Mouse (Mus musculus) limb, embryonic 15.5 days (tissue): ENCODE data around the gene H2-D1. TPM values are rescaled to one million over a fixed set of nuclear protein-coding genes. Genes with fewer than 3 reads are reported as not detected.
"Not testable (repeated sequence)": the region's sequence is repeated elsewhere in the genome, so short reads cannot be mapped to it uniquely, and the experiment has no call there.

Experiments used
- ATAC-seq: fragments of 200-750 bp; cut with Nextera tagmentation; 2 replicates; pipeline ENCODE4 v1.8.0; 2017; ENCODE audit warnings: low read depth, moderate TSS enrichment; ENCODE audit not compliant: insufficient number of reproducible peaks, low FRiP score, low TSS enrichment
- H3K27ac ChIP-seq: fragments of 300-500 bp; sonication (generic); 2 replicates; pipeline ENCODE4 v1.5.1; 2015; ENCODE audit warnings: moderate library complexity, mild to moderate bottlenecking, inconsistent platforms
- H3K27me3 ChIP-seq: fragments of 300-500 bp; sonication (generic); 2 replicates; pipeline ENCODE4 v1.6.1; 2015; ENCODE audit warnings: inconsistent platforms
- H3K36me3 ChIP-seq: fragments of 300-500 bp; sonication (generic); 2 replicates; pipeline ENCODE4 v1.6.1; 2015; ENCODE audit warnings: inconsistent platforms
- H3K4me1 ChIP-seq: fragments of 300-500 bp; sonication (generic); 2 replicates; pipeline ENCODE4 v1.6.1; 2015; ENCODE audit warnings: inconsistent platforms
- H3K4me2 ChIP-seq: fragments of 300-500 bp; sonication (generic); 2 replicates; pipeline ENCODE4 v1.6.1; 2015; ENCODE audit warnings: mild to moderate bottlenecking, inconsistent platforms
- H3K4me3 ChIP-seq: fragments of 300-500 bp; sonication (generic); 2 replicates; pipeline ENCODE4 v1.5.1; 2015; ENCODE audit warnings: mild to moderate bottlenecking, inconsistent platforms
- H3K9ac ChIP-seq: fragments of 300-500 bp; sonication (generic); 2 replicates; pipeline ENCODE4 v1.6.1; 2015; ENCODE audit warnings: inconsistent platforms
- H3K9me3 ChIP-seq: fragments of 300-500 bp; sonication (generic); 2 replicates; pipeline ENCODE4 v1.6.1; 2016; ENCODE audit warnings: inconsistent platforms
- WGBS: fragments of 180-500 bp; shearing (Covaris S2); methylation state at CpG from one replicate; pipeline ENCODE4 v1.1.7; 2015; 5-methylcytosine and 5-hydroxymethylcytosine counted together
- microRNA-seq: library from miRNA; unstranded; fragments of <30 nt; microRNA quantifications from one replicate; pipeline ENCODE4, GENCODE M21; 2016
- polyA plus RNA-seq: library from polyadenylated mRNA; unstranded; fragments of >200 nt; fragmentation: Nextera tagmentation; extraction: Ambion mirVana; gene quantifications from 2 replicates; pipeline ENCODE4 v1.2.1, GENCODE M21; 2015

H2-D1 gene
- polyA plus RNA-seq, 1 experiment from 2014 or later: 84.7 TPM

DNA sequence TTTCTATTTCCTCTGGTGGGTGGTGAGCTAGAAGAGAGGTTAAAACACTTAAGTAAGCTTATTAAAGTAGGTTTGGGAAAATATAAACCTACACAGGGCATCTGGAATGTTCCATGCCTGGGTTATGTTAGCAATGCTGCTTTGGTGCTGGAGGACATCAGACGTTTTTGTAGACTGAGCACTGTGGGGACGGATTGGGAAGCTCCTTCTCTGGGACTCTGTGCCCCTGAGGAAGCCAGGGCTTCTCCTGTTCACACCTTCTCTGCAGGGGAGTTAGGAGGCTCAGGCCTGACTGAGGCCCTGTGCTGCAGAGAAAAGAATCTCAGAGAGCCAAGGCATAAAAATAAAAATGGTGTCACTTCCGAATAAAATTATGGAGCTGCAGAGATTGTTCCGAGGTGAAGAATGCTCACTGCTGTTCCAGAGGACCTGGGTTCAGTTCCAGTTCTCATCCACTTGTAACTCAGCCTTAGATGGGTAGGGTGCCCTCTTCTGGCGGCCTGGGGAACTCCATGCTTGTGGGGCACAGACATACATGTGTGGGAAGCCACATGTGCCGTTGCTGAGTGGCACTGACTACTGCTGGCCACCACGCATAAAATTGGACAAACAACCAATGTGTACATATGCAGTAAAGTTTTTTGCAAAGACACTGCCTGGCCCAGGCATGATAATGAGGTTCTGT is 37.9 kb downstream of the H2-D1 start:
- H3K9me3 ChIP-seq, H3K27me3 ChIP-seq, H3K9ac ChIP-seq, H3K36me3 ChIP-seq, H3K27ac ChIP-seq, H3K4me3 ChIP-seq, ATAC-seq, H3K4me1 ChIP-seq, H3K4me2 ChIP-seq: not testable (repeated sequence)
- 85% methylated on average over 7 of the region's 7 CpGs for WGBS

DNA sequence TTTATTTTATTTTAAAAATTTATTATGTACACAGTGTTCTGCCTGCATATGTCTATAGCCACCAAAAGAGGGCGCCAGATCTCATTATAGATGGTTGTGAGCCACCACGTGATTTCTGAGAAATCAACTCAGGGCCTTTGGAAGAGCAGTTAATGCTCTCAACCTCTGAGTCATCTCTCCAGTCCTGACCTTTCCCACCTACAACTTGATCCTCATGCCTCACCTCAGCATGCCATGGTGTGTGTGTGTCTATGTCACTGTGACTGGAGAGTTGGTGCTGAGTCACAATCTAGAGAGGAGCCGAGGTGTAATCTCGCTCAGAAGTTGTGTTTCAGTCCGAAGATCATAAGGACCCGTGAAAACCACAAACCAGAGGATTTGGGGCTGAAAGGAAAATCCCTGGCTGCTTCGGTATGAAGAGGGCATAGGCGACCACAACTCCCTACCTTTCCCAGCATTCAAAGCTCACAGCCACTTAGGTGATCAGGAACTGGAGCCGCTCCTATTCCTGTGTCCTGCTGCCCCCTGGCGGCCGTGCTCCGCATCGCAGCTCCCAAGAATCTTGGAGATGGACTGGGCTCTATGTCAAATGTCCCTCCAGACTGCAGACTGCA is 39.2 kb downstream of the H2-D1 start:
- Histone ChIP-seq H3K4me2 (no peak overlapping the region), H3K4me1 (no peaks in the 10 kb centered on the region), H3K27me3 (peaks cover 5% of the 10 kb centered on the region; the same call in 1 of the 2 replicates), H3K9ac (no peak overlapping the region), H3K9me3 (no peaks in the 10 kb centered on the region), H3K36me3 (no peaks in the 10 kb centered on the region), H3K4me3 (no peak overlapping the region), H3K27ac (no peak overlapping the region)
- WGBS: 24% methylated on average over 13 of the region's 13 CpGs
- ATAC-seq: no peak

GRCm38 (mm10) chr17:35303271-35303670 is 40.7 kb downstream of the H2-D1 start:
- Histone ChIP-seq H3K36me3 (no peaks in the 10 kb centered on the region), H3K4me2 (no peak overlapping the region), H3K4me3 (no peak overlapping the region), H3K4me1 (no peaks in the 10 kb centered on the region), H3K9me3 (no peaks in the 10 kb centered on the region), H3K27me3 (peaks cover 12% of the 10 kb centered on the region; the same call in 1 of the 2 replicates), H3K9ac (no peak overlapping the region), H3K27ac (no peak overlapping the region)
- no peak for ATAC-seq
- 71% methylated on average over 2 of the region's 2 CpGs for WGBS

DNA sequence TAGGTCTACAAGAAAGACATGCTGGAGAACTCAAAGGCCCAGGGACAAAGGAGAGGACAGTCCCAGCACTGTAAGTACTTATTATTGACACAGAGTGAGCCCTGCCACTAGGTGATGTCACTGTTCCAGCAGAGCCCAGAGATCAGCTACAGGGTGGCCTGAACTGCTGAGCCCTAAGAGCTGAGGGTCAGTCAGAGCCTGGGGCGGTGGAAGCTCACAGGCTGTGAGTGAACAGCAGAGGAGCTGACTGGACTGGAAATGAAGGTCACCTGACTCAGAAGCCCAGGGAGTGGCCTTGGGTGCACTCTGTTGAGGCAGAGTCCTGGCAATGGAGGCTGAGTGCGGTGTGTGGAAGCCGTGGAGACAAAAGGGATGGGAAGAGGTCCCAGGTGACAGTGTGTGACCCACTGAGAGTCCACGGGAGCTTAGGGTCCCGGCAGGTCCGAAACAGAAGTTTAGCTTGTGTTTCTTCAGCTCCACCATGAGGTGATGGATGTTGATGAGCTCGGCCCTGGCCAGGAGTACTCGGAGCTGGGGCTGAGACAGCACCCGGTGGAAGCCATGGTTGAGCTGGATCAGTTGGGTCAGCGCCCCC is 41.3 kb downstream of the H2-D1 start:
- H3K4me2 ChIP-seq: no peak overlapping the region
- no peak overlapping the region for H3K9ac ChIP-seq
- no peaks in the 10 kb centered on the region for H3K9me3 ChIP-seq
- no peaks in the 10 kb centered on the region for H3K36me3 ChIP-seq
- 84% methylated on average over 10 of the region's 10 CpGs for WGBS
- no peak overlapping the region for H3K27ac ChIP-seq
- H3K4me1 ChIP-seq: no peaks in the 10 kb centered on the region
- peaks cover 12% of the 10 kb centered on the region; the same call in 1 of the 2 replicates for H3K27me3 ChIP-seq
- no peak for ATAC-seq
- no peak overlapping the region for H3K4me3 ChIP-seq

DNA sequence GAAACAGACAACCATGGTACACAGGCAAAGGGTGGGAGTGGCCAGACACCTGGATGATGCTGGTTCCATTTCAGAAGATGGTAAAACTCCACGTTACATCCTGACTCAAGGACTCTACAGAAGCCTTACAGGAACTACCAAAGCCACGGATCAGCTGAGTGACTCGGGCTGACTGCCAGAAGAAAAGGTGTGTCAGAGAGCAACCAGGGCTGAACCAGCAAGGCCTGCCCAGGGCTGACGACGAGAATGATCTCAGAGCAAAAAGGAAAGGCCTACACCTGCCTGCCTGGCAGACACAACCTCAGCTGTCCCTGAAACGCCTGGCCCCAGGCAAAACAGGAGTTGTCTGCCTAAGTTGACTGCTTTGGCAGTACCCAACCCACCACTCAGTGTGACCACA is 41.9 kb downstream of the H2-D1 start:
- ATAC-seq: no peak

DNA sequence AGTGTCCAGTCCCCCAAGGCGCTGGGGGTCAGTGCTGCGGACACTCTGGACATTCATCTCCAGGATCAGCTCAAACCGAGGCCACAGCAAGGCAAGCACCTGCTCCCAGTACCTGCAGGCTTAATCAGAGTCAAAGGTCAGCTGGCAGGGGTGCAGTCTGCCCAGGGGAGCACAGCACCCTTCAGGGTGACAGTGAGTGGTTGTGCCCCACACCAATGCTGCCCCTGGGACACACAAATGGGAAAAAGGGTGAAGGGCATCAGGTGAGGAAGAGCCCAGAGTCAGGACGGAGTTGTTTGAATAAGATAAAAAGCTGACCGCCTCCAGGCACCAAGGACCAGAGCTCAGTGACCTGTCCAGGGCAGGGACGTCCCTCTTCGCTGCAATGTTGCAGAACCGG is 42.4 kb downstream of the H2-D1 start:
- WGBS: 77% methylated on average over 8 of the region's 8 CpGs
- H3K4me1 ChIP-seq, H3K4me3 ChIP-seq, H3K9ac ChIP-seq, H3K4me2 ChIP-seq, ATAC-seq, H3K36me3 ChIP-seq, H3K9me3 ChIP-seq, H3K27ac ChIP-seq: not testable (repeated sequence)
- H3K27me3 ChIP-seq: peaks cover 15% of the 10 kb centered on the region; the same call in 1 of the 2 replicates

More for the DNA sequence above, 41.9 kb downstream of the H2-D1 start:
- Histone ChIP-seq H3K9me3 (no peaks in the 10 kb centered on the region), H3K4me1 (no peaks in the 10 kb centered on the region), H3K36me3 (no peaks in the 10 kb centered on the region), H3K9ac (no peak overlapping the region), H3K27ac (no peak overlapping the region), H3K27me3 (peaks cover 15% of the 10 kb centered on the region; the same call in 1 of the 2 replicates), H3K4me2 (no peak overlapping the region), H3K4me3 (no peak overlapping the region)
- WGBS: 52% methylated on average over 6 of the region's 6 CpGs

Small RNA genes lying within 50 kb of the gene (microRNA-seq; reads per million reads assigned to microRNA genes)
- gene Mir6975 (1.4 reads per million), gene Mir8094 (not detected)

Other genes with a start within 250 kb of the H2-D1 start
- 0.18 and 0.20 TPM in 2 replicates for gene Vwa7, start 246.2 kb upstream of the H2-D1 start, polyA plus RNA-seq
- 8.9 and 9.4 TPM in 2 replicates for gene Sapcd1, start 234.7 kb upstream of the H2-D1 start, polyA plus RNA-seq
- gene Msh5, start 216.0 kb upstream of the H2-D1 start, polyA plus RNA-seq: 3.0 and 3.5 TPM in 2 replicates
- 351 and 363 TPM in 2 replicates for gene Clic1, start 212.8 kb upstream of the H2-D1 start, polyA plus RNA-seq
- gene Ddah2, start 203.7 kb upstream of the H2-D1 start, polyA plus RNA-seq: 321 and 336 TPM in 2 replicates
- 181 and 203 TPM in 2 replicates for gene Ly6g6c, start 197.3 kb upstream of the H2-D1 start, polyA plus RNA-seq
- gene Mpig6b, start 196.5 kb upstream of the H2-D1 start, polyA plus RNA-seq: 1.0 and 1.4 TPM in 2 replicates
- gene Ly6g6e, start 185.8 kb upstream of the H2-D1 start, polyA plus RNA-seq: 50.6 and 53.7 TPM in 2 replicates
- gene Ly6g6d, start 184.7 kb upstream of the H2-D1 start, polyA plus RNA-seq: 1.1 and 2.4 TPM in 2 replicates
- 0.13 and 0.20 TPM in 2 replicates for gene Ly6g6f, start 177.1 kb upstream of the H2-D1 start, polyA plus RNA-seq
- 101 and 112 TPM in 2 replicates for gene Abhd16a, start 173.5 kb upstream of the H2-D1 start, polyA plus RNA-seq
- not detected in 2 replicates for gene Ly6g5c, start 154.5 kb upstream of the H2-D1 start, polyA plus RNA-seq
- 0.78 and 0.99 TPM in 2 replicates for gene Ly6g5b, start 147.3 kb upstream of the H2-D1 start, polyA plus RNA-seq
- 16.8 and 17.4 TPM in 2 replicates for gene Gpank1, start 141.3 kb upstream of the H2-D1 start, polyA plus RNA-seq
- 293 and 297 TPM in 2 replicates for gene Csnk2b, start 140.7 kb upstream of the H2-D1 start, polyA plus RNA-seq
- gene D17H6S53E, start 136.4 kb upstream of the H2-D1 start, polyA plus RNA-seq: 10.5 and 11.2 TPM in 2 replicates
- gene Apom, start 130.7 kb upstream of the H2-D1 start, polyA plus RNA-seq: 0.52 and 2.0 TPM in 2 replicates
- 49.6 and 51.8 TPM in 2 replicates for gene Bag6, start 127.6 kb upstream of the H2-D1 start, polyA plus RNA-seq
- 142 and 147 TPM in 2 replicates for gene Prrc2a, start 97.8 kb upstream of the H2-D1 start, polyA plus RNA-seq
- 14.6 and 18.6 TPM in 2 replicates for gene Aif1, start 86.7 kb upstream of the H2-D1 start, polyA plus RNA-seq
- 25.8 and 27.5 TPM in 2 replicates for gene Lst1, start 74.3 kb upstream of the H2-D1 start, polyA plus RNA-seq
- gene Ltb, start 68.3 kb upstream of the H2-D1 start, polyA plus RNA-seq: 1.0 and 1.2 TPM in 2 replicates
- gene Tnf, start 60.7 kb upstream of the H2-D1 start, polyA plus RNA-seq: 0.64 and 0.82 TPM in 2 replicates
- gene Lta, start 57.4 kb upstream of the H2-D1 start, polyA plus RNA-seq: 0.37 TPM in 1 of 2 replicates, not detected in the other
- gene Gm16181, start 41.9 kb upstream of the H2-D1 start, polyA plus RNA-seq: 0.41 and 0.77 TPM in 2 replicates
- gene Atp6v1g2, start 29.1 kb upstream of the H2-D1 start, polyA plus RNA-seq: 3.7 and 3.8 TPM in 2 replicates
- 11.2 and 11.8 TPM in 2 replicates for gene Nfkbil1, start 26.9 kb upstream of the H2-D1 start, polyA plus RNA-seq
- 401 and 418 TPM in 2 replicates for gene Ddx39b, start 21.0 kb upstream of the H2-D1 start, polyA plus RNA-seq
- gene H2-Q1, start 57.7 kb downstream of the H2-D1 start, polyA plus RNA-seq: not detected in 2 replicates
- gene H2-Q2, start 79.5 kb downstream of the H2-D1 start, polyA plus RNA-seq: 0.20 and 0.29 TPM in 2 replicates
- 3.2 and 4.3 TPM in 2 replicates for gene H2-Q4, start 116.9 kb downstream of the H2-D1 start, polyA plus RNA-seq
- gene H2-Q6, start 162.1 kb downstream of the H2-D1 start, polyA plus RNA-seq: 0.35 and 0.46 TPM in 2 replicates
- 3.1 and 3.3 TPM in 2 replicates for gene H2-Q7, start 176.4 kb downstream of the H2-D1 start, polyA plus RNA-seq
- 0.65 and 1.2 TPM in 2 replicates for gene H2-Q10, start 207.4 kb downstream of the H2-D1 start, polyA plus RNA-seq
- gene Pou5f1, start 243.3 kb downstream of the H2-D1 start, polyA plus RNA-seq: not detected in 2 replicates